Mouse (Mus musculus) limb, embryonic 14.5 days (tissue): ENCODE data around the gene Ociad1. TPM values are rescaled to one million over a fixed set of nuclear protein-coding genes. Genes with fewer than 3 reads are reported as not detected.
A peak's percentile ranks its signal among the peaks of the same experiment; 100 is the strongest.

Experiments used
- ATAC-seq: fragments of 200-750 bp; cut with Nextera tagmentation; 2 replicates; pipeline ENCODE4 v1.8.0; 2017; ENCODE audit warnings: low read depth, moderate number of reproducible peaks, moderate TSS enrichment; ENCODE audit not compliant: low FRiP score
- DNase-seq: peaks from one replicate; pipeline ENCODE4 v3.0.0-alpha.2; 2015; ENCODE audit warnings: low spot score
- H3K27ac ChIP-seq: fragments of 300-500 bp; sonication (generic); replicated peaks from 2 replicates; pipeline ENCODE4 v1.5.1; 2014; ENCODE audit warnings: low read depth, mild to moderate bottlenecking, low read length, moderate library complexity, mixed read lengths
- H3K27me3 ChIP-seq: fragments of 300-500 bp; sonication (generic); 2 replicates; pipeline ENCODE4 v1.6.1; 2014; ENCODE audit warnings: low read length, mixed read lengths; ENCODE audit not compliant: control insufficient read depth, insufficient read depth
- H3K36me3 ChIP-seq: fragments of 300-500 bp; sonication (generic); 2 replicates; pipeline ENCODE4 v1.6.1; 2014; ENCODE audit warnings: mild to moderate bottlenecking, low read length, moderate library complexity, mixed read lengths; ENCODE audit not compliant: control insufficient read depth, insufficient read depth
- H3K4me1 ChIP-seq: fragments of 300-500 bp; sonication (generic); 2 replicates; pipeline ENCODE4 v1.6.1; 2014; ENCODE audit warnings: antibody characterized with exemption, low read length, mixed read lengths; ENCODE audit not compliant: control insufficient read depth, insufficient read depth
- H3K4me2 ChIP-seq: fragments of 300-500 bp; sonication (generic); replicated peaks from 2 replicates; pipeline ENCODE4 v1.6.1; 2014; ENCODE audit warnings: low read depth, mild to moderate bottlenecking, low read length, moderate library complexity; ENCODE audit not compliant: severe bottlenecking
- H3K4me3 ChIP-seq: fragments of 300-500 bp; sonication (generic); replicated peaks from 2 replicates; pipeline ENCODE4 v1.5.1; 2014; ENCODE audit warnings: low read length
- H3K9ac ChIP-seq: fragments of 300-500 bp; sonication (generic); 2 replicates; pipeline ENCODE4 v1.6.1; 2014; ENCODE audit warnings: mild to moderate bottlenecking, low read depth, low read length, moderate library complexity; ENCODE audit not compliant: severe bottlenecking
- H3K9me3 ChIP-seq: fragments of 300-500 bp; sonication (generic); 2 replicates; pipeline ENCODE4 v1.6.1; 2016; ENCODE audit warnings: low read length; ENCODE audit not compliant: control insufficient read depth
- POLR2A ChIP-seq: fragments of 200-500 bp; IDR thresholded peaks from 2 replicates; pipeline ENCODE4 v1.8.0; 2012; ENCODE audit warnings: inconsistent platforms, mild to moderate bottlenecking, moderate library complexity, borderline replicate concordance; ENCODE audit not compliant: insufficient read depth, insufficient read length; ENCODE audit errors: extremely low read depth
- WGBS: fragments of 180-500 bp; shearing (Covaris S2); extraction: QIAGEN DNeasy Blood & Tissue Kit; methylation state at CpG from one replicate; pipeline ENCODE4 v1.1.7; 2014; 5-methylcytosine and 5-hydroxymethylcytosine counted together
- polyA plus RNA-seq, 2 experiments: library from polyadenylated mRNA; depleted of rRNA in 1 of 2; stranded (reverse) in 1 of 2; unstranded in 1 of 2; fragments of >200 nt; fragmentation: Nextera tagmentation in 1 of 2; extraction: Ambion mirVana in 1 of 2; gene quantifications; 2 replicates each; pipeline versions ENCODE4 v1.2.1 to v1.2.3; 2012 to 2014

Ociad1 gene
- polyA plus RNA-seq, 2 experiments, result 137 to 171 TPM

DNA sequence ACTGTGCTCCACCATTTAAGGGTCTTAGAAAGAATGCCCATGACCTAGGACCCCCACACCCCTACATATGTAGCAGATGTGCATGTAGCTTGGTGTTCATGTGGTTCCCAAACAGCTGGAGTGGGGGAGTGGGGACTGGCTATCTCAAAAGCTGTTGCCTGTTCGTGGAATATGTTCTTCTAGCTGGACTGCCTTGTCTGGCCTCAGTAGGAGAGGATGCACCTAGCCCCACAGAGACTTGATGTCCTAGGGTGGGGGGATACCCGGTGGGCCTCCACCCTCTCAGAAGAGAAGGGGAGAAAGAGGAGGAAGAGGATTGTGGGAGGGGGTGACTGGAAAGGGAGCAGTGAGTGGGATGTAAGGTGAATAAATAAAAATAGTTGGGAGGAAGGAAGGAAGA is 17.6 kb upstream of the Ociad1 start:
- H3K27ac ChIP-seq, result no peak overlapping the region
- no peak overlapping the region for H3K4me2 ChIP-seq
- H3K4me3 ChIP-seq, result no peak overlapping the region
- H3K36me3 ChIP-seq, result no peaks in the 10 kb centered on the region
- H3K4me1 ChIP-seq, result peaks cover 3% of the 10 kb centered on the region
- no peak for DNase-seq
- no peak for ATAC-seq
- WGBS, result 78% methylated on average over 2 of the region's 2 CpGs
- TF ChIP-seq POLR2A, result no peak
- no peak overlapping the region for H3K9ac ChIP-seq
- H3K27me3 ChIP-seq, result no peaks in the 10 kb centered on the region
- H3K9me3 ChIP-seq, result no peaks in the 10 kb centered on the region

DNA sequence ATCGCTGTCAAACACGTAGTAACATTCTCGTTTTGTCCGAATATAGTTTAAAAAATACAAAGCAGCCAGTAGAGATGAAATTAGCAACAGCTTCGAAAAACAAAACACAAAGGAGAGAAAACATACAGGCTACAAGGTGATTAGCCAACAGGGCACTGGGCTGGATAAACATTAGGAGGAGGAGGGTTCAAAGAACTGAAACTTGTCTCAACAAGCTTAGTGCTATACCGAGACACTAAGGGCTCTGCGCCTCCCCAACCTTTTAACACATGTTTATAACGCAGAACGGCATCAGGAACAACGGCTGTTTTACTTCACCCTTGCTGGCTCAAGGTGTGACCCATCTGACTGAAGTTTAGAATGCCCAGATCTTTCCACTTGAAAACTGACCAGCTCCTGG is 13.4 kb upstream of the Ociad1 start:
- 44% methylated on average over 10 of the region's 10 CpGs for WGBS
- Histone ChIP-seq H3K36me3 (no peaks in the 10 kb centered on the region), H3K4me3 (no peak overlapping the region), H3K27ac (no peak overlapping the region), H3K9ac (no peak overlapping the region), H3K4me1 (peaks cover 4% of the 10 kb centered on the region), H3K27me3 (no peaks in the 10 kb centered on the region), H3K9me3 (no peaks in the 10 kb centered on the region), H3K4me2 (no peak overlapping the region)
- ATAC-seq, result no peak
- DNase-seq, result no peak
- TF ChIP-seq POLR2A, result no peak

DNA sequence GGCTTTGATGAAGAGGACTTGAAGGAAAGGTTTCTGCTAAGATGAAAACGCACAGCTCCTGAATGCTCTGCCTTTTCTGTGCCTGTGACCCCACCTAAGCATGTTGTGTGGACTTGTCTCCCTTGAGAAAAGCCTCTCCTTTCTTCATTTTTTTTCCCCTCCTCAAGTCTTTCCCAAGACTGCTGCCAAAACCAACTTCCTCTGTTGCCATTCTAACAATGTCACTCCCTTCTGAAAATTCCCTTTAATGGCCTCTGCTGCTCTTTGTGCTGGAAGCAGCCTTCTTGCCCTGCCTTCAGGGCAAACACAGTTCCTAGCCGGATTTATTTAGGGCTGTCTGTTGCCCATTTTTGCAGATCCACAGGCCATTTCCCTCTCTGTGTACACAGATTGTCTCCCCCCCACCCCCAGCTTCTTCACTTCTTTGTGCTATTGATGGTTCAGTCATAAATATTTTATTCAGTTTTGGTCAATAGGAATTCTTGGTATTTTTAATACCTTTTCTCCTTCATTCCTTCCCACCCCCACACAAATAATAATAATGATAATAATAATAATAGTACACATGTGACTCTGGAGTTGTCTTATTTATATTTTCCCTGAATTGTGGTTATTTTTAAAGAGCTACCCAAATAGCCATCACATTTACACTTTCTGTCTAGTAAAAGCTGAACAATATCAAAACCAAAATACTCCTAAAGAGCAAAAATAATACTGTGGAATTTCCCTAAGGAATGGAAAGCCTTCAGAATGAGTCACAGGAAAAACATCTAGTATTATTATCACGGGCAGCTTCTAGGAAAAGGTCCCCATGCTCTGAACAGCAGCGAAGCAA is 12.6 kb upstream of the Ociad1 start:
- DNase-seq (peak; percentile 9), ATAC-seq (no peak)
- Histone ChIP-seq H3K9me3 (no peaks in the 10 kb centered on the region), H3K9ac (no peak overlapping the region), H3K4me2 (no peak overlapping the region), H3K36me3 (no peaks in the 10 kb centered on the region), H3K4me3 (no peak overlapping the region), H3K27ac (peak overlapping the region; percentile 33; the same call in 1 of the 2 replicates), H3K4me1 (peaks cover 4% of the 10 kb centered on the region), H3K27me3 (no peaks in the 10 kb centered on the region)
- TF ChIP-seq POLR2A, result no peak
- 50% methylated on average over 4 of the region's 4 CpGs for WGBS

DNA sequence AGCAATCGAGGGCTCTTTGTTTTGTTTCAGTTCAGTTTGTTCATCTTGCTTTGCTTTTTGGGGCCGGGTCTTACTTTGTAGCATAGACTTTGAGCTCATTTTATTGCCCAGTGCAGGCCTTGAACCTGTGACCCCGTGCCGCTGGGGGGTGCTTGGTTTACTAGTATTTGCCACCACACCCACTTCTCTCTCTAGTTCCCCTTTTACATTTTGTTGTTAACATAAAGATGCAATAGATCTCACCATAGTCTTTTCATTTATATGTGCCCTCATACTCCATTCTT is 12.1 kb upstream of the Ociad1 start:
- H3K9ac ChIP-seq, result no peak overlapping the region
- ATAC-seq (no peak), DNase-seq (no peak)
- H3K27me3 ChIP-seq, result no peaks in the 10 kb centered on the region
- H3K36me3 ChIP-seq, result no peaks in the 10 kb centered on the region
- H3K4me1 ChIP-seq, result peaks cover 4% of the 10 kb centered on the region
- no peak for TF ChIP-seq POLR2A
- 52% methylated on average over 4 of the region's 4 CpGs for WGBS
- H3K27ac ChIP-seq, result no peak overlapping the region
- H3K4me2 ChIP-seq, result no peak overlapping the region
- no peak overlapping the region for H3K4me3 ChIP-seq
- no peaks in the 10 kb centered on the region for H3K9me3 ChIP-seq

DNA sequence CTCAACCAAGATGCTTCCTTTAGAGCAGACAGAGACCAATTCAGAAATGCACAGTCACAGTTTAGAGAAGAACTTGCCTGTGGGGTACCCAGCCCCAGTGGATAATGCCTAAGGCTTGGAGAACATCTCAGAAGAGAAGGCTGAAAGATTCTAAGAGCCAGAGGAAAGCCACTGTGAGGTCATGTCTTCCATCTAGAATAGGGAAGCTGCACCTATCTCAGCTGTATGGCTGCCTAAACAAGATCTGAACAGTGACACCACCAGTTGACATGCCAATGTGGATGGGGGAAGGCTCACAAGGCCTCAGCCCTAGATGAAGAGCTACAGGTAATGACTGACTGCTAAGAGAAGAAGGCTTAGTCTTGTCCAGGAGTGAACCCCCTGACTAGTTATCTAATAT is 8.5 kb upstream of the Ociad1 start:
- no peak overlapping the region for H3K4me2 ChIP-seq
- H3K4me3 ChIP-seq, result no peak overlapping the region
- no peaks in the 10 kb centered on the region for H3K9me3 ChIP-seq
- DNase-seq, result no peak
- TF ChIP-seq POLR2A, result no peak
- H3K36me3 ChIP-seq, result no peaks in the 10 kb centered on the region
- H3K27ac ChIP-seq, result no peak overlapping the region
- no peak for ATAC-seq
- peaks cover 4% of the 10 kb centered on the region for H3K4me1 ChIP-seq
- no peak overlapping the region for H3K9ac ChIP-seq
- H3K27me3 ChIP-seq, result no peaks in the 10 kb centered on the region
